Mouse (Mus musculus) midbrain, embryonic 14.5 days (tissue): ENCODE measurements around the gene Hddc3. TPM values are rescaled to one million over a fixed set of nuclear protein-coding genes. Genes with fewer than 3 reads are reported as not detected.

Experiments used
- ATAC-seq: fragments of 200-750 bp; cut with Nextera tagmentation; 2 replicates; pipeline ENCODE4 v1.8.0; 2017; ENCODE audit warnings: moderate number of reproducible peaks, moderate library complexity; ENCODE audit not compliant: low FRiP score, low TSS enrichment
- DNase-seq: peaks from one replicate; pipeline ENCODE4 v3.0.0-alpha.2; 2015
- H3K27ac ChIP-seq: fragments of 300-500 bp; sonication (generic); replicated peaks from 2 replicates; pipeline ENCODE4 v1.5.1; 2014; ENCODE audit warnings: mild to moderate bottlenecking, low read depth, low read length, moderate library complexity
- H3K27me3 ChIP-seq: fragments of 300-500 bp; sonication (generic); 2 replicates; pipeline ENCODE4 v1.6.1; 2014; ENCODE audit warnings: low read length, control low read depth, mixed read lengths; ENCODE audit not compliant: control insufficient read depth, insufficient read depth
- H3K36me3 ChIP-seq: fragments of 300-500 bp; sonication (generic); 2 replicates; pipeline ENCODE4 v1.6.1; 2014; ENCODE audit warnings: low read length, control low read depth; ENCODE audit not compliant: control insufficient read depth, insufficient read depth
- H3K4me1 ChIP-seq: fragments of 300-500 bp; sonication (generic); 2 replicates; pipeline ENCODE4 v1.6.1; 2014; ENCODE audit warnings: mild to moderate bottlenecking, antibody characterized with exemption, low read length, control low read depth; ENCODE audit not compliant: control insufficient read depth, insufficient read depth
- H3K4me2 ChIP-seq: fragments of 300-500 bp; sonication (generic); 2 replicates; pipeline ENCODE4 v1.6.1; 2014; ENCODE audit warnings: mild to moderate bottlenecking, low read length, moderate library complexity
- H3K4me3 ChIP-seq: fragments of 300-500 bp; sonication (generic); replicated peaks from 2 replicates; pipeline ENCODE4 v1.5.1; 2014; ENCODE audit warnings: low read depth, low read length
- H3K9ac ChIP-seq: fragments of 300-500 bp; sonication (generic); replicated peaks from 2 replicates; pipeline ENCODE4 v1.6.1; 2014; ENCODE audit warnings: mild to moderate bottlenecking, low read length, moderate library complexity
- H3K9me3 ChIP-seq: fragments of 300-500 bp; sonication (generic); 2 replicates; pipeline ENCODE4 v1.6.1; 2016; ENCODE audit warnings: low read length, control low read depth, mixed read lengths; ENCODE audit not compliant: control insufficient read depth
- WGBS: fragments of 180-500 bp; shearing (Covaris S2); extraction: QIAGEN DNeasy Blood & Tissue Kit; methylation state at CpG from one replicate; pipeline ENCODE4 v1.1.7; 2014; 5-methylcytosine and 5-hydroxymethylcytosine counted together
- polyA plus RNA-seq: library from polyadenylated mRNA; unstranded; fragments of >200 nt; fragmentation: Nextera tagmentation; extraction: Ambion mirVana; gene quantifications from 2 replicates; pipeline ENCODE4 v1.2.1, GENCODE M21; 2014

Hddc3 gene
- polyA plus RNA-seq, 1 experiment from 2014 or later: 28.7 TPM

DNA sequence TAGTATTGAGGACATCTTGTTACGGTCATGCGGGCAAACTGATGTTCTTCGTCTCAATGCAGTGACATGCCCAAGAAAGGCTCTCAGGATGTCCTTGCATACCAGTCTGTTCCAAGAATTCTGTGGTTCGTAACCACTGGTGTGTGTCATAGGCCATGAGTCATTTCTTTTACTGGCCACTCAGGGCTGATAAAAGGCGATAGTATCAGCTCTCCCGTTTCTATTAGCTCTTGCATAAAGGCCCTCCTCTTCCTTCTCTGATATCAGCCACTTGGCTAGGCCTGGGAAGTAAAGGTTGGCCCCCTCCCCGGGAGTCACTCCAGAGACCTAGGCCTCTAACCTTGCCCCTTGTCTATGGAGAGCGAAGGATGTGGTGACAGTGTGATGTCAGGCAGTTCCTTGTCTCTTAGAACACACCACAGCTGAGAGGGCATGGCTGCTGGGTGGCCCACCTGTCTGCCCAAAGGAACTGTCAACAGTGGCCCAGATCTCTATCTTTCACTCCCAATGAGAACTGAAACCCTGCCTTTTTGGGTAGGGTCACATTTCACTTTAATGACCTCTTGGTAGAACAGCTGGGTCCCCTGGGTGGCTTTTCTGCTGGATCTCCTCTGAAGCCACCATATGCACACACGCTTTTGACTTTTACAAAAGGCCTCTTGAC, 32.6 kb downstream of the Hddc3 start:
- Histone ChIP-seq H3K4me1 (no peaks in the 10 kb centered on the region), H3K4me2 (no peak overlapping the region), H3K9ac (no peak overlapping the region), H3K36me3 (no peaks in the 10 kb centered on the region), H3K27ac (no peak overlapping the region), H3K27me3 (no peaks in the 10 kb centered on the region), H3K4me3 (no peak overlapping the region), H3K9me3 (no peaks in the 10 kb centered on the region)
- 92% methylated on average over 9 of the region's 9 CpGs for WGBS
- no peak for DNase-seq
- no peak for ATAC-seq

DNA sequence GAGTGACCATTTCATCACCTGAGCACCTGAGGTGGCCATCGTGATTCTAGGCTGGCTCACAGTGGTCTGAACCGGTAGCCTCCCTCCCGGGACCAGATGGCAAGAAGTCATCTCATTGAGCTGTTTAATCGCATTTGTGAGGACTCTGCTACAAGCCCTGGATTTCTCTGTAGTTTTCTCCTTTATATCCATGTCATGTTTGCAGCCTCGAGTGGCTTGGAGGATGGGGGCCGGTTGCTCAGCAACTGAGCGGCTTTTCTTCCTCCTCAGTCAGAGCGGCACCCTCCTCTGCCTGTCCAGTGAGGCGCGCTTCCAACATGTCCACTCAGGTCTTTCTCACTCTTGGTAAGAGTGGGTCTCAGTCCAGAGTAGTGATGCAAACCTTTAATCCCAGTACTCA, 33.3 kb downstream of the Hddc3 start:
- no peaks in the 10 kb centered on the region for H3K36me3 ChIP-seq
- H3K27me3 ChIP-seq: no peaks in the 10 kb centered on the region
- no peaks in the 10 kb centered on the region for H3K9me3 ChIP-seq
- ATAC-seq (no peak), DNase-seq (peak; percentile 58)
- no peak overlapping the region for H3K4me3 ChIP-seq
- 44% methylated on average over 10 of the region's 10 CpGs for WGBS
- no peaks in the 10 kb centered on the region for H3K4me1 ChIP-seq
- no peak overlapping the region for H3K4me2 ChIP-seq
- no peak overlapping the region for H3K9ac ChIP-seq
- H3K27ac ChIP-seq: no peak overlapping the region

DNA sequence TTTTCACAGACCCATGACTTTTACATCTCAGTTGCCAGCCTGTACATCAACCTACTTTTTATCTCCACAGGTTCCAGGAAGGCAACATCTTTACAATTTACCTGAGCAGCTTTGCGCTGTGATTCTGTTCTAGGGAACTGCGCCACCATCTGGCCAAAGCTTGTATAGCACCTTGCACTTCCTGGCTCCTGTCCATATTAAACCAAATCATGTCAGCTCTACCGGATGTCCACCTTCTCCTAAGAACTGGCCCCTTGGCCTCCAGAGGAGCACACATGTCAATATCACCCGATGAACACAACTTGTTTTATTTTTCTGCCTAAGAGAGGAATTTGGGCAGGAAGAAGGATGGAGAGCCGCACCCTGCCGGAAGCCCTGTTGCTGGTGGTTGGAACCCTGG, 34.6 kb downstream of the Hddc3 start:
- Histone ChIP-seq H3K27ac (no peak overlapping the region), H3K4me3 (no peak overlapping the region), H3K4me1 (no peaks in the 10 kb centered on the region), H3K9ac (no peak overlapping the region), H3K36me3 (no peaks in the 10 kb centered on the region), H3K9me3 (no peaks in the 10 kb centered on the region), H3K4me2 (no peak overlapping the region), H3K27me3 (no peaks in the 10 kb centered on the region)
- WGBS: 41% methylated on average over 6 of the region's 6 CpGs
- no peak for ATAC-seq
- peak; percentile 79 for DNase-seq

DNA sequence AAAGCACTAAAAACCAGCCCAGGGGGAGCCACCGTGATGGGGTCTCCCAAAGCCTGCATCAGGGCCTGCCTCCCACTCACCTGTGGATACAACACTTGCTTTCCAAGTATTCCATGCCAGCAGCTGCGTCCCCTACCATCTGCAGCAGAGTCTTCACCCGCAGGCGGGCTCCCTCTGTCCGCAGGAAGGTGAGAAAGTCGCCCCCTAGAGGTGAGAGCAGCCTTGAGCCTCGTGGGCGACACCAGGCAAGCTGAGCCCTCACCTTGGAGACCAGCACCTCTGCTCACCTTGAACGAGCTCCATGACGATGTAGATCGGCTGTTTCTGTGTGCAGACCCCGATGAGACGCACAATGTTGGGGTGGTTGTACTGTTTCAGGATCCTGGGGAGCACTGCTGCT, 36.6 kb downstream of the Hddc3 start:
- Histone ChIP-seq H3K4me3 (no peak overlapping the region), H3K9me3 (no peaks in the 10 kb centered on the region), H3K9ac (no peak overlapping the region), H3K4me2 (no peak overlapping the region), H3K27ac (no peak overlapping the region), H3K27me3 (no peaks in the 10 kb centered on the region), H3K36me3 (no peaks in the 10 kb centered on the region), H3K4me1 (no peaks in the 10 kb centered on the region)
- no peak for DNase-seq
- ATAC-seq: no peak
- 60% methylated on average over 13 of the region's 13 CpGs for WGBS

DNA sequence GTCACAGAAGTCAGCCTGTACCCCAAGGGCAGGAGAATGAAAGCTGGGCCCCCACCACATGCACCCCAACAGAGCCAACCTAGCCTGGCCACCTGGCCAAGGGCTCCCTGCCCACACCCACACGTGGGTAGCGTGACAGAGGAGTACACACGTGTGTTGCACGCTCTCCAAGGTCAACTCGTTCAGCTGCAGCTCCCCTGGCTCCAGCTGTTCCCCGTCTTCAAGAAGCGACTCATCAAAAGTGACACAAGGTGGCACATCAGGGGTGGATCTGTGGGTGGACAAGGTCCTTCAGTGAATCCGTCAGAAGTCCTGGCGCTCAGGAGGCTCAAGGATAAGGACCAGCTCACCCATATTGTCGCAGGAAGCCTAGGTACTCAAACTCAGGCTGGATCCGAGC, 40.0 kb downstream of the Hddc3 start:
- Histone ChIP-seq H3K4me2 (no peak overlapping the region), H3K36me3 (no peaks in the 10 kb centered on the region), H3K27ac (no peak overlapping the region), H3K4me3 (no peak overlapping the region), H3K9me3 (no peaks in the 10 kb centered on the region), H3K27me3 (peaks cover 7% of the 10 kb centered on the region; the same call in 1 of the 2 replicates), H3K9ac (no peak overlapping the region), H3K4me1 (peaks cover 6% of the 10 kb centered on the region)
- ATAC-seq (no peak), DNase-seq (no peak)
- 78% methylated on average over 11 of the region's 11 CpGs for WGBS

DNA sequence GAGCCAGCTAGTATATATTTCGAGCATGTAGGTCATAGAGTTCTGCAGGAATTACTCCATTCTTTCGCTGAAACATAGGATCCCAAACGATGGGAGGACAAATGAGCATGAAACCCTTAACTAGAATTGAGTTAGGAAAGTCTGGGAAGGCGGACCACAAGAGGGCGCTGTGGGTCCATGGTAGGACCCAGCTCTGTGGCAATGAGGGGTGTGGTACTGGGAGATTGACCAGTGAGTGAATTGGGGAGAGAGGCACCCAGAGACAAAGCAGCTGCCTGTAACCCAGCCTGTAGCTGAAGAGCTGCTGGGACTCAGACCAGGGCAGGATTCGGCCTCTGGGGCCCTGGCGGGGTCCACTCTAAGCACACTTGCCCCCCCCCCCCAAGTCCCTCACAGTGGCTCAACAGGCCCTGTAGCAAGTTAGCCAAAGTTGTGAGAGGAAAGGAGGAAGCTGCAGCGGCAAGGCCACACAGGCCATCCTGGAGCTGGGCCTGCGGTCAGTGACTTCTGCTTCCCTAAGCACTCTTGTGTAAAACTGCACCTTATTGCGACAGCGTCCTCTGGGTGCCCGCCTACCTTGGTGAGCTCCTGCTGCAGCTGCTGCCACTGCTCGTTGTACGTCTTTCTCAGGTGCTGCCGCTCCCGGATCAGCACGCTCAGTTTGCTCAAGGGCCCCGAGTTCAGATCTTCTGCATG, 43.5 kb downstream of the Hddc3 start:
- H3K9ac ChIP-seq: no peak overlapping the region

DNA sequence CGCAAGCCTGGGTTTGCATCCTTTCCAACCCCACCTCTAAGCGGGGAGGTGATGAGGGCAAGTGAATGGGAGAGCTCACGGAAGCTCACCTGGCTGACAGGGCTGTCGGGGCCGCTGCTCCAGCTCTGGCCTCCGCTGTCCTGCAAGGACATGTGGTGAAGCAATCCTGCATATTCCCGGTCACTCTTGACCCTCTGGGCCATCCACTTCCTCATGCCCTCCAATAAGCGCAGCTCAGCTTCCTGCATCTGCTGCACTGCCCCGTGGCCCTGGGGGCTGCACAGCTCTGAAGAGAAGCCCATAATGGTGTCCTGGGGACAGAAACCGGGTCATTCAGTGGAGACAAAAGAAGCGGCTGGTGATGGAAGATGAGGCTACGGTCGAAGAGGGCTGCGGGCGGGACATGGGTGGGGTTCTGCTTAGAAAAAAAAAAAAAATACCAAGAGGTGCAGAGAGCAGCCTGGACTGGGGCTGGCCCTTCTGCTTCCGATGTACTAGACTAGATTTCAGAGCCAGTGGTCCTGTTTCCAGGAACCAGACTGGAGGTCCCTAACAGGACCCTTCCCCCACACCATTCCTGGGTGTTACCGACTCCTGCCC, 44.2 kb downstream of the Hddc3 start:
- Histone ChIP-seq H3K27ac (no peak overlapping the region), H3K9me3 (no peaks in the 10 kb centered on the region), H3K36me3 (peaks cover 27% of the 10 kb centered on the region), H3K4me3 (0 out of 2 replicates have a peak overlapping the region, but pooled peaks have one; percentile 8), H3K4me1 (peaks cover 11% of the 10 kb centered on the region), H3K27me3 (peaks cover 7% of the 10 kb centered on the region; the same call in 1 of the 2 replicates), H3K4me2 (peak overlapping the region; percentile 21), H3K9ac (peak overlapping the region; percentile 9; the same call in 1 of the 2 replicates)
- no peak for DNase-seq
- 31% methylated on average over 17 of the region's 17 CpGs for WGBS
- no peak for ATAC-seq

More for the DNA sequence above, 43.5 kb downstream of the Hddc3 start:
- Histone ChIP-seq H3K4me3 (no peak overlapping the region), H3K27ac (no peak overlapping the region), H3K4me2 (peak overlapping the region; percentile 21; the same call in 1 of the 2 replicates), H3K9me3 (no peaks in the 10 kb centered on the region), H3K36me3 (peaks cover 20% of the 10 kb centered on the region), H3K27me3 (peaks cover 7% of the 10 kb centered on the region; the same call in 1 of the 2 replicates), H3K4me1 (peaks cover 11% of the 10 kb centered on the region)
- ATAC-seq: peak; percentile 63; the same call in 1 of the 2 replicates
- 38% methylated on average over 18 of the region's 18 CpGs for WGBS
- DNase-seq: peak; percentile 94

DNA sequence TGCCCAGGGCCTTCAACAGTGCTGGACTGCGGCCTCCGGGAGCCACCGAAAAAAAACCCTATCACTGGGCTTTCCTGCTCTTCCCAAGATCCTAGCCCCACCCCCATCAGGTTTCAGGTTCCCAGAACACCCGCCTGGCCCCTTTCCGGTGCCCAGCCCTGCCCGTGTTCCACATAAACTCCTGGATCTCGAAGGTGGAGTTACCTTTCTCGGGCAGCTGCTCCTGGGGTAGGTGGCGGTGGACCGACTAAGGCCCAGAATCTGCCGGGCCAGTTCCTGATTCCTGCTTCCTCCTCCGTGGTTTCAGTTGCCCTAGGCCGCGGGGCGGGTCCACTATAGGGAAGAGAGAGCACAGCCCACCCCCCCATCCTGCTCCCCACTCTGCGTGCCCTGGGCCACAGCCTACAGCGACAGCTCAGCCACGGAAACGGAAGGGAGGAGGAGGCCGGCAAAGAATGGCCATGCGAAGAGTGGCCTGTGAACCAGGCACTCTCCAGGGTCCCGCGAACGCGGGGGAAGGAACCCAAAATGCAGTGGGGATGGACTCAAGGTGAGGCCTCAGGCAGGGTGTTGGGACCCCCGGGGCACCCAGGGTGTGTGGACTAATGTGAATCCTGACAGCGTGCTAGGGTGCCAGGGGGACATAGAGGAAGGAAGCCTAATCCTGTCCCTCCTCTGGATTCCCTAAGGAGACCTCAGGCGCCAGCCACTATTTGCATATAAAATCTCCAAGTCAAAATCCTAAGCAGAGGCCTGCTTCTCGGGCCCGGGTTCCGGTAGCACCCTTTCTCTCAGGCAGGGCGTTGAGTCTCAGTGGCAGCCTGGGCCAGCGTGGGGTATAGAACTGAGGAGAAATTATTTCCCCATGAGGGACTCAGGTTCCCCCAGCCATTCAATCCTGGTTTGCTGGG, 45.0 kb downstream of the Hddc3 start, which contains the start of gene Fes:
TSS of gene Fes (minus strand) at position 314 of the 911 bp plus-strand sequence.
- ATAC-seq: no peak
- DNase-seq: peak; percentile 47
- WGBS: 6% methylated on average over 33 of the region's 33 CpGs
- H3K36me3 ChIP-seq: peaks cover 34% of the 10 kb centered on the region
- peaks cover 11% of the 10 kb centered on the region for H3K4me1 ChIP-seq
- H3K4me3 ChIP-seq: 0 out of 2 replicates have a peak within 1 kb of the TSS, but pooled peaks have one; percentile 8
- H3K4me2 ChIP-seq: peak within 1 kb of the TSS; percentile 21
- peak within 1 kb of the TSS; percentile 9 for H3K9ac ChIP-seq
- H3K9me3 ChIP-seq: no peaks in the 10 kb centered on the region
- peaks cover 7% of the 10 kb centered on the region; the same call in 1 of the 2 replicates for H3K27me3 ChIP-seq
- no peak within 1 kb of the TSS for H3K27ac ChIP-seq
